Mouse (Mus musculus): ENCODE measurements at regions not wholly inside any gene's neighbourhood (a gene's known extent, or its start where the extent isn't known, plus 50 kb on each side); places are given as distances from the start of the nearest gene placed in this dataset.
"Not testable (repeated sequence)": the region's sequence is repeated elsewhere in the genome, so short reads cannot be mapped to it uniquely, and the experiment has no call there.

DNA sequence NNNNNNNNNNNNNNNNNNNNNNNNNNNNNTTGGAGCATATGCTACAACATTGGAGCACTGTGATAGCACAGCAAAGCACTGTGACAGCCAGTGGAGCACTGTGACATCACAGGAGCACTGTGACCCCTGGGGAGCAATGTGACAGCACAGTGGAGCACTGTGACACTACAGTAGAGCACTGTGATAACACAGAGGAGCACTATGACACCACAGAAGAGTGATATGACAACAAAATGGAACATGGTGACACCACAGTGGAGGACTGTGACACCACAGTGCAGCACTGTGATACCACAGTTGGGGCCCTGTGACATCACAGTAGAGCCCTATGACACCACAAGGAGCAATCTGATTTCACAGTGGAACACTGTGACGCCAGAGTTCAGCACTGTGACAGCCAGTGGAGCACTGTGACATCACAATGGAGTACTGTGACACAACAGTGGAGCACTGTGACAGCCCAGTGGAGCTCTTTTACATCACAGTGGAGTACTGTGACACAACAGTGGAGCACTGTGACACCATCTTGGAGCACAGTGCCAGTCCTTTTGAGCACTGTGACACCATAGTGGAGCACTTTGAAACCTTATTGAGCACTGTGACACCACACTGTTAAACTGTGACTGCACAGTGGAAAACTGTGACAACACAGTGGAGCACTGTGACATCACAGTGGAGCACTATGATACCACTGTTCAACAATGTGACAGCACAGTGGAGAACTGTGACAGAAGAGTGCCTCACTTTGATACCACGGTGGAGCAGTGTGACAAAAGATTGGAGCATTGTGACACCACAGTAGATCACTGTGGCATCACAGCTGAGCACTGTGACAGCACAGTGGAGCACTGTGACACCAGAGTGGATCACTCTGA, 116.9 kb upstream of the Vmn1r2 start:
- peak; percentile 51 for ATAC-seq (replicated peaks; ENCODE audit: low FRiP score, poor library complexity, severe bottlenecking)

DNA sequence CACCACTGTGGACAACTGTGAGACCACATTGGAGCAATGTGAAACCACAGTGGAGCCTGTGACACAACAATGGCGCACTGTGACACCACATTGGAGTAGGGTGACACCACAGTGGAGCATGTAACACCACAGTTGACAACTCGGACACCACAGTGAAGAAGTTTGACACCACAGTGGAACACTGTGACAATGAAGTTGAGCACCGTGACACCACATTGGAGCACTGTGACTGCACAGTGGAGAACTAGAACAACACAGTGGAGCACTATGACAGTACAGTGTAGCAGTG, 116.3 kb upstream of the Vmn1r2 start:
- no peak for ATAC-seq (replicated peaks; ENCODE audit: low FRiP score, poor library complexity, severe bottlenecking)

DNA sequence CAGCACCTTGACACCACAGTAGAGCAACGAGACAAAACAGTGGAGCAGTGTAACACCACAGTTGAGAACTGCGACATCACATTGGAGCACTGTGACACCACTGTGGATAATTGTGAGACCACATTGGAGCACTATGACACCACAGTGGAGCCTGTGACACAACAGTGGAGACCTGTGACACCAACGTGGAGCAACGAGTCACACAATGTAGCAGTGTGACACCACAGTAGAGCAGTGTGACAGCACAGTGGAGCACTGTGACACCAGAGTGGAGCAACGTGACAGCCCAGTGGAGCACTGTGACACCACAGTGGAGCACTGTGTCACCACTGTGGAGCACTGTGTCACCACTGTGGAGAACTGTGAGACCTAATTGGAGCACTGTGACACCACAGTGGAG, 115.9 kb upstream of the Vmn1r2 start:
- ATAC-seq (replicated peaks; ENCODE audit: low FRiP score, poor library complexity, severe bottlenecking) = no peak

DNA sequence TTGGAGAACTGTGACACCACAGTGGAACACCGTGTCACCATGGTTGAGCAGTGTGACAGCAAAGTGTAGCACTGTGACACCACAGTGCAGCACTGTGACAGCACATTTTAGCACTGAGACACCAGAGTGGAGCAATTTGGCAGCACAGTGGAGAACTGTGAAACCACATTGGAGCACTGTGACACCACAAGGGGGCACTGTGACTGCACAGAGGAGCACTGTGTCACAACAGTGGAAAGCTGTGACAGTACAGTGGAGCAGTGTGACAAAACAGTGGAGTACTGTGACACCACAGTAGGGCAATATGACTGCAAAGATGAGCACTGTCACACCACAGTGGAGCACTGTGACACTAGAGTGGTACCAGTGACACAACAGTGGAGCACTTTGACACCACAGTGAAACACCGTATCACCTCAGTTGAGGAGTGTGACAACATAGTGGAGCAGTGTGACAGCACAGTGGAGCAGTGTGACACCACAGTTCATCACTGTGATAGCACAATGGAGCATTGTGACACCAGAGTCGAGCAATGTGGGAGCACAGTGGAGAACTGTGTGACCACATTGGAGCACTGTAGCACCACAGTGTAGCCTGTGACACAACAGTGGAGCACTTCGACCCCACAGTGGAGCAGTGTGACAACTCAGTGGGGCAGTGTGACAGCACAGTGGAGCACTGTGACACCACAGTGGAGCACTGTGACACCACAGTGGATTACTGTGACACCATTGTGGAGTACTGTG, 114.6 kb upstream of the Vmn1r2 start:
- no peak for ATAC-seq (replicated peaks; ENCODE audit: low FRiP score, poor library complexity, severe bottlenecking)

DNA sequence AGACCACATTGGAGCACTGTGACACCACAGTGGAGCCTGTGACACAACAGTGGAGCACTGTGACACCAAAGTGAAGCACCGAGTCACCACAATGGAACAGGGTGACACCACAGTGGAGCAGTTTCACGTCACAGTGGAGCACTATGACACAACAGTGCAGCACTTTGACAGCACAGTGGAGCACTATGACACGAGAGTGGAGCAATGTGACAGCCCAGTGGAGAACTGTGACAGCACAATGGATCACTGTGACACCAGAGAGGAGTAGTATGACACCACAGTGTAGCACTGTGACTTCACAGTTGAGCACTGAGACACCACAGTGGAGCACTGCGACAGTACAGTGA, 114.1 kb upstream of the Vmn1r2 start:
- peak; percentile 21; the same call in 1 of the 2 replicates for ATAC-seq (replicated peaks; ENCODE audit: low FRiP score, poor library complexity, severe bottlenecking)

DNA sequence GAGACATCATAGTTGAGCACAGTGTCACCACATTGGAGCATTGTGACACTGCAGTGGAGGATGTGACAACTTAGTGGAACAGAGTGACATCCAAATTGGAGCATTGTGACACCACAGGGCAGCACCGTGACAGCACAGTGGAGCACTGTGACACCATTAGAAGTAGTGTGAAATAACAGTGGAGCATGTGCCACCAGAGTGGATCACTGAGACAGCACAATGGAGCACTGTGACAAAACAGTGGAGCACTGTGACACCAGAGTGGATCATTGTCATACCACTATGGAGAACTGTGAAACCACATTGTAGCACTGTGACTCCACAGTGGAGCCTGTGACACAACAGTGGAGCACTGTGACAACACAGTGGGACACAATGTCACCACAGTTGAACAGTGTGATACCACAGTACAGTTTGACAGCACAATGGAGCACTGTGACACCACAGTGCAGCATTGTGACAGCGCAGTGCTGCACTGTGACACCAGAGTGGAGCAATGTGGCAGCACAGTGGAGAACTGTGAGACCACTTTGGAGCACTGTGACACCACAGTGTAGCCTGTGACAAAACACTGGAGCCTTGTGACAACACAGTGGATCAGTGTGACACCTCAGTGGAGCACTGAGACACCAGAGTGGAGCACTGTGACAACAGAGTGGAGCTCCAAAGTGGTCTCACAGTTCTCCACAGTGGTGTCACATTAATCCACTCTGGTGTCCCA, 113.5 kb upstream of the Vmn1r2 start:
- ATAC-seq (replicated peaks; ENCODE audit: low FRiP score, poor library complexity, severe bottlenecking) = no peak

DNA sequence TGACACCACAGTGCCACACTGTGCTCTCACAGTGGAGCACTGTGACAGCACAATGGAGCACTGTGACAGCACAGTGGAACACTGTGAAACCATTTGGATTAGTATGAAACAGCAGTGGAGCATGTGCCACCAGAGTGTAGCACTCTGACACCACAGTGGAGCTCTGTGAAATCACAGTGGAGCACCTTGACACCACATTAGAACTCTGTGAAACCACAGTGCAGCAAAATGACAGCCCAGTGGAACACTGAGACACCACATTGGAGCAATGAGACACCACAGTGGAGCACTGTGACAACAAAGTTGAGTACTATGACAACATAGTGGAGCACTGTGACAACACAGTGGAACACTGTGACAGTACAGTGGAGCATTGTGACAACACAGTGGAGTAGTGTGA, 112.2 kb upstream of the Vmn1r2 start:
- ATAC-seq (replicated peaks; ENCODE audit: low FRiP score, poor library complexity, severe bottlenecking) = no peak

DNA sequence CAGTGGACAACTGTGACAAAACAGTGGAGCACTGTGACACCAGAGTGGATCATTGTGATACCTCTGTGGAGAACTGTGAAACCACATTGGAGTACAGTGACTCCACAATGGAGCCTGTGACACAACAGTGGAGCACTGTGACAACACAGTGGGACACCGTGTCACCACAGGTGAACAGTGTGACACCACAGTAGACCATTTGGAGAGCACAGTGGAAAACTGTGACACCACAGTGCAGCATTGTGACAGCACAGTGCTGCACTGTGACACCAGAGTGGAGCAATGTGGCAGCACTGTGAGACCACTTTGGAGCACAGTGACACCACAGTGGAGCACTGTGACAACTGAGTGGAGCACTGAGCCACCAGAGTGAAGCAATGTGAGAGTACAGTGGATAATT, 111.7 kb upstream of the Vmn1r2 start:
- ATAC-seq (replicated peaks; ENCODE audit: low FRiP score, poor library complexity, severe bottlenecking) = no peak

DNA sequence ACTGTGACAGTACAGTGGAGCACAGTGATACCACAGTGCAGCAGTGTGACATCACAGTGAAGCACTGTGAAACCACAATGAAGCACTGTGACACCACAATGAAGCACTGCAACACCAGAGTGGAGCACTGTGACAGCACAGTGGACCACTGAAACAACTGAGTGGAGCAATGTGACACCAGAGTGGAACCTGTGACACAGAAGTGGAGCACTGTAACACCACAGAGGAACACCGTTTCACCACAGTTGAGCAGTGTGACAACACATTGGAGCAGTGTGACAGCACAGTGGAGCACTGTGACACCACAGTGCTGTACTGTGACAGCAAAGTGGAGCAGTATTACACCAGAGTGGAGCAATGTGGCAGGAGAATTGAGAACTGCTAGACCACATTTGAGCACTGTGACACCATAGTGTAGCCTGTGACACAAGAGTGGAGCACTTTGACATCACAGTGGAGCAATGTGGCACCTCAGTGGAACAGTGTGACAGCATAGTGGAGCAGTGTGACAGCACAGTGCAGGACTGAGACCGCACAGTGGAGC, 107.5 kb upstream of the Vmn1r2 start:
- no peak for ATAC-seq (replicated peaks; ENCODE audit: low FRiP score, poor library complexity, severe bottlenecking)

DNA sequence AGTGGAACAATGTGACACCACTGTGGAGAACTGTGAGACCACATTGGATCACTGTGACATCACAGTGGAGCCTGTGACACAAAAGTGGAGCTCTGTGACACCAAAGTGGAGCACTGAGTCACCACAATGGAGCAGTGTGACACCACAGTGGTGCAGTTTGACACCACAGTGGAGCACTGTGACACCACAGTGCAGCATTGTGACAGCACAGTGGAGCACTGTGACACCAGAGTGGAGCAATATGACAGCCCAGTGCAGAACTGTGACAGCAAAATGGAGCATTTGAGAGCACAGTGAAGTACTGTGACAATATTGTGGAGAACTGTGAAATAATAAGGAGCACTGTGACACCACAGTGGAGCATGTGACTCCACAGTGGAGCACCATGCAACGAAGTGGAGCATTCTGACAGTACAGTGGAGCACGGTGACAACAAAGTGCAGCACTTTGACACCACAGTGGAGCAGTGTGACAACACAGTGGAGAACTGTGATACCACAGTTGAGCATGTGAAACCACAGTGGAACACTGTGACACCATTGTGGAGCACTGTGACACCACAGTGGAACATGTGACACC, 105.0 kb upstream of the Vmn1r2 start:
- ATAC-seq (replicated peaks; ENCODE audit: low FRiP score, poor library complexity, severe bottlenecking) = no peak

DNA sequence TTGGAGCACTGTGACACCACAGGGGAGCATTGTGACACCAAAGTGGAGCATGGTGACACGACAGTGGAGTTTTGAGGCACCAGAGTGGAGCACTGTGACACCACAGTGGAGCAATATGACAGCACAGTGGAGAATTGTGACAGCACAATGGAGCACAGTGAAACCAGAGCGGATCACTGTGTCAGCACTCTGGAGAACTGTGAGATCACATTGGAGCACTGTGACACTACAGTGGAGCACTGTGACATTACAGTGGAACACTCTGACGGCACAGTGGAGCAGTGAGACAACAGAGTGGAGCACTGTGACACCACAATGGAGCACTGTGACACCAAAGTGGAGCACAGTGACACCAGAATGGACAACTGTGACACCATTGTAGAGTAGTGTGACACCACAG, 103.2 kb upstream of the Vmn1r2 start:
- no peak for ATAC-seq (replicated peaks; ENCODE audit: low FRiP score, poor library complexity, severe bottlenecking)

DNA sequence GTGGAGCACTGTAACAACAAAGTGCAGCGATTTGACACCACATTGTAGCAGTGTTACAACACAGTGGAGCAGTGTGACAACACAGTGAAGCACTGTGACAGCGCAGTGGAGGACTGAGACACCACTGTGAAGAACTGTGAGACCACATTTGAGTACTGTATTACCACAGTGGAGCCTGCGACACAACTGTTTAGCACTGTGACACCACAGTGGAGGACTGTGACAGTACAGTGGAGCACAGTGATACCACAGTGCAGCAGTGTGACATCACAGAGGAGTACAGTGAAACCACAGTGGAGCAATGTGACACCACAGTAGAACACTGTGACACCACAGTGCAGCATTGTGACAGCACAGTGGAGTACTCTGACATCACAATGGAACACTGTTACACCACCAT, 102.5 kb upstream of the Vmn1r2 start:
- no peak for ATAC-seq (replicated peaks; ENCODE audit: low FRiP score, poor library complexity, severe bottlenecking)

DNA sequence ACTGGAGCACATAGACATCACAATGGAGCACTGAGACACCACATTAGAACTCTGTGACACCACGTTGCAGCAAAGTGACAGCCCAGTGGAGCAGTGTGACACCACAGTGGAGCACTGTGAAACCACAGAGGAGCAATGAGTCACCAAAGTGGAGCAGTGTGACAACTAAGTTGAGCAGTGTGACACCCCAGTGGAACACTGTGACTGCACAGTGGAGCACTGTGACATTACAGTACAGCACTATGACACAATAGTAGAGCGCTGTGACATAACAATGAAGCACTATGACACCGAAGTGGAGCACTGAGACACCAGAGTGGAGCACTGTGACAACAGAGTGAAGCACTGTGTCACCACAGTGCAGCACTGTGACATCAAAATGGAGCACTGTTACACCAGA, 101.8 kb upstream of the Vmn1r2 start:
- ATAC-seq (replicated peaks; ENCODE audit: low FRiP score, poor library complexity, severe bottlenecking) = not testable (repeated sequence)

DNA sequence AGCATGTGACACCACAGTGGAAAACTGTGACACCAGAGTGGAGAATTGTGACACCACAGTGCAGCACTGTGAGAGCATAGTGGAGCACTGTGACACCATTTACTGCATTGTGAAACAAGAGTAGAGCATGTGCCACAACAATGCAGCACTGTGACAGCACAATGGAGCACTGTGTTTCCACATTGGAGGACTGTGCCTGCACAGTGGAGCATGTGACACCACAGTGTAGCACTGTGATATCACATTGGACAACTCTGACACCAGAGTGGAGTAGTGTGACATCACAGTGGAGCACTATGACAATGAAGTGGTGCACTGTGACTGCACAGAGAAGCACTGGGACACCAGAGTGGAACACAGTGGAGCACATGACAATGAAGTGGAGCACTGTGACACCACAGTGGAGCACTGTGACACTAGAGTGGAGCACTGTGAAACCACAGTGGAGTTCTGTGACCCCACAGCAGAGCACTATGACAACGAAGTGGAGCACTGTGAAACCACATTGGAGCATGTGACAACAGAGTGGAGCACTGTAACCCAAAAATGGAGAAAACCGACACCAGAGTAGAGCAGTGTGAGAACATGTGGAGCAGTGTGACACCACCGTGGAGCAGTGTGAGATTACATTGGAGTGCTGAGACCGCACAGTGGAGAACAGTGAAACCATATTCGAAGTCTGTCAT, 100.9 kb upstream of the Vmn1r2 start:
- ATAC-seq (replicated peaks; ENCODE audit: low FRiP score, poor library complexity, severe bottlenecking) = no peak

DNA sequence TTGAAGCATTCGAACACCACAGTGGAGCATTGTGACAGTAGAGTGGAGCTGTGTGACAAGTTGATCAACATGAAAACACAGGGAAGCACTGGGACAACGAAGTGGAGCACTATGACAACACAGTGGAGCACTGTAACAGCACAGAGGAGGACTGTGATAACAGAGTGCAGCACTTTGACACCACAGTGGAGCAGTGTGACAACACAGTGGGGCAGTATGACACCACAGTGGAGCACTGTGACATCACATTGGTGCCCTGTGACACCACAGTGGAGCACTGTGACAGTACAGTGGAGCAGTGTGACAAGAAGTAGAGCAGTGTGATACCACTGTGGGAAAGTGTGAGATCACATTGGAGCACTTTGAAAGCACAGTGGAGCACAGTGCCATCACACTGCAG, 99.9 kb upstream of the Vmn1r2 start:
- no peak for ATAC-seq (replicated peaks; ENCODE audit: low FRiP score, poor library complexity, severe bottlenecking)

DNA sequence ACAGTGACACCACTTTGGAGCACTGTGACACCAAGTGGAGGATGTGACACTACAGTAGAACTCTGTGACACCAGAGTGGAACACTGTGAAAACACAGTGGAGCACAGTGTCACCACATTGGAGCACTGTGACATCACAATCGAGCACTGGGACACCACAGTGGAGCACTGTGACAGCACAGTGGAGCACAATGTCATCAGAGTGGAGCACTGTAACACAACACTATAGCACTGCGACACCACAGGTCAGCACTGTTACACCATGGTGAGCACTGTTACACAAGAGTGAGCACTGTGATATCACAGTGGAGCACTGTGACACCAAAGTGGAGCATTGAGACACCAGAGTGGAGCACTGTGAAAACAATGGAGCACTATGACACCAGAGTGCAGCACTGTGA, 99.5 kb upstream of the Vmn1r2 start:
- ATAC-seq (replicated peaks; ENCODE audit: low FRiP score, poor library complexity, severe bottlenecking) = peak; percentile 53

DNA sequence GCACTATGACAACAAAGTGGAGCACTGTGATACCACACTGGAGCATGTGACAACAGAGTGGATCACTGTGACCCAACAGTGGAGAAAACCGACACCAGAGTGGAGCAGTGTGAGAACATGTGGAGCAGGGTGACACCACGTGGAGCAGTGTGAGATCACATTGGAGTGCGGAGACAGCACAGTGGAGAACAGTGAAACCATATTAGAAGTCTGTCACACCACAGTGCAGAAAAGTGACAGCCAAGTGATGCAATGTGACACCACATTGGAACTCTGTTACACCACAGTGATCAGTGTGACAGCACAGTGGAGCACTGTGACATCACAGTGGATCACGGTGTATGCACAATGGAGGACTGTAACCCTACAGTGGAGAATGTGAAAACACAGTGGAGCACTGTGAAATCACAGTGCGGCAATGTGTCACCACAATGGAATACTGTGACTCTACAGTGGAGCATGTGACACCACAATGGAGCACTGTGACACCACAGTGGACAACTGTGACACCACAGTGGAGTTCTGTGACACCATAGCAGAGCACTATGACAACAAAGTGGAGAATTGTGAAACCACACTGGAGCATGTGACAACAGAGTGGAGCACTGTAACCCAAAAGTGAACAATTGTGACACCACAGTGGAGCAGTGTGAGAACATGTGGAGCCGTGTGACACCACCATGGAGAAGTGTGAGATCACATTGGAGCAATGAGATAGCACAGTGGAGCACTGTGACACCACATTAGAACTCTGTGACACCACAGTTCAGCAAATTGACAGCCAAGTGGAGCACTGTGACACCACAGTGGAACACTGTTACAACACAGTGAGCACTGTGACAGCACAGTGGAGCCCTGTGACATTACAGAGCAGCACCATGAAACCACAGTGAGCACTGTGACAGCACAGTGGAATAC, 98.6 kb upstream of the Vmn1r2 start:
- ATAC-seq (replicated peaks; ENCODE audit: low FRiP score, poor library complexity, severe bottlenecking) = no peak; the same call in 1 of the 2 replicates

DNA sequence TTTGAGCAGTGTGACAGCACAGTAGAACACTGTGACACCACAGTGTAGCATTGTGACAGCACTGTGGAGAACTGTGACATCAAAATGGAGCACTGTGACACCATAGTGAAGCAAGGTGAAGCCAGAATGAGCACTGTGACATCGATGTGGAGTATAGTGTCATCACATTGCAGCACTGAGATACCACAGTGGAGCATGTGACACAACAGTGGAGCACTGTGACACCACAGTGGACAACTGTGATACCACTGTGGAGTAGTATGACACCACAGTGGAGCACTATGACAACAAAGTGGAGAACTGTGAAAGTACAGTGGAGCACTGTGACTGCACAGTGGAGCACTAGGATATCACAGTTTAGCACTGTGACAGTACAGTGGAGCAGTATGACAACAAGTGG, 97.8 kb upstream of the Vmn1r2 start:
- ATAC-seq (replicated peaks; ENCODE audit: low FRiP score, poor library complexity, severe bottlenecking) = 0 out of 2 replicates have a peak, but pooled peaks have one; percentile 10

DNA sequence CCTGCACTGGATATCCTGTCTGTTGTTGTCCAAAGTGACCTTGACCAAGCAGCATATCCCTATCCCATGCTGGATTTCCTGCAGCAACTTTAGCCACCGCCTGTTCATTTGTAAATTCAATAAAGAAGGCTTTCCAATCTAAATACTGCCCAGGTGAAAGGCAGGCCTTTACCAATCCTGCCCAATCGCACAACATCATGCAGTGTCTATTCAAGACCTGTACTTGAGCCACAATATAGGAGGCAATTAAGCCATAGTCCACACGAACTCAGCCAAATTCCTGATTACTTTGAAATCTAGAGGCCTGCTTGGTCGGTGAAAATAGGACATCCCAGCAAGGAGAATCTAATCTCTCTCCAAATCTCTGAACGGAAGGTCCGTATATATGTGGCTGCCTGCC, 95.8 kb upstream of the Vmn1r2 start:
- ATAC-seq (replicated peaks; ENCODE audit: low FRiP score, poor library complexity, severe bottlenecking) = not testable (repeated sequence)
